Mouse (Mus musculus) bone marrow, adult 2 months (tissue): Measurements from ENCODE around the gene Ccdc126. TPM values are rescaled to one million over a fixed set of nuclear protein-coding genes. Genes with fewer than 3 reads are reported as not detected.

Experiments used
- H3K27ac ChIP-seq: fragments of 200-500 bp; 2 replicates; pipeline ENCODE4 v1.5.1; 2012; ENCODE audit warnings: low read depth, mild to moderate bottlenecking, control low read depth, inconsistent platforms, low read length; ENCODE audit not compliant: control insufficient read depth, poor library complexity, insufficient read depth
- H3K4me1 ChIP-seq: fragments of 200-500 bp; 2 replicates; pipeline ENCODE4 v1.6.1; 2011; ENCODE audit warnings: low read length; ENCODE audit not compliant: control insufficient read depth, insufficient read depth
- H3K4me3 ChIP-seq: fragments of 200-500 bp; replicated peaks from 2 replicates; pipeline ENCODE3; 2011; ENCODE audit warnings: mild to moderate bottlenecking, low read depth, low read length, control low read depth; ENCODE audit not compliant: control insufficient read depth
- CTCF ChIP-seq: fragments of 200-500 bp; IDR thresholded peaks from 2 replicates; pipeline ENCODE4 v1.5.1; 2011; ENCODE audit warnings: low read length, control low read depth; ENCODE audit not compliant: control insufficient read depth, insufficient read depth
- POLR2A ChIP-seq: fragments of 200-500 bp; IDR thresholded peaks from 2 replicates; pipeline ENCODE4 v1.6.1; 2011; ENCODE audit warnings: low read depth, mild to moderate bottlenecking, control low read depth, low read length, borderline replicate concordance; ENCODE audit not compliant: control insufficient read depth
- WGBS: fragments of 180-500 bp; shearing (Covaris S2); methylation state at CpG from one replicate; pipeline ENCODE4 v1.1.7; 2018; 5-methylcytosine and 5-hydroxymethylcytosine counted together
- polyA plus RNA-seq: library from polyadenylated mRNA; stranded (reverse); fragments of >200 nt; gene quantifications from 2 replicates; pipeline ENCODE4 v1.2.4, GENCODE M21; 2011; ENCODE audit warnings: low replicate concordance; ENCODE audit not compliant: missing spikeins, insufficient read depth, insufficient read length

Gene Ccdc126
- polyA plus RNA-seq, result 0.41 and 3.2 TPM in 2 replicates

- Histone ChIP-seq H3K4me3 (peak within 1 kb of the TSS; percentile 62), H3K4me1 (no peaks in the 10 kb centered on the region; the same call in 1 of the 2 replicates), H3K27ac (peak within 1 kb of the TSS; percentile 76)
- under 1% methylated on average over 47 of the region's 47 CpGs for WGBS
- TF ChIP-seq CTCF (peak; percentile 53), POLR2A (peak; percentile 63; the same call in 1 of the 2 replicates)
Measured at GRCm38 (mm10) chr6:49318966-49319594, at the start of gene Ccdc126. Ccdc126 (plus strand) TSS chr6:49319274.

GRCm38 (mm10) chr6:49269923-49270322 is 49.2 kb upstream of the Ccdc126 start:
- TF ChIP-seq CTCF (no peak), POLR2A (no peak)
- 56% methylated on average over 11 of the region's 11 CpGs for WGBS
- no peak overlapping the region for H3K27ac ChIP-seq

GRCm38 (mm10) chr6:49271815-49272214 is 47.3 kb upstream of the Ccdc126 start:
- TF ChIP-seq POLR2A, result no peak
- no peak for TF ChIP-seq CTCF

More at GRCm38 (mm10) chr6:49269923-49270322, 49.2 kb upstream of the Ccdc126 start:
- H3K4me3 ChIP-seq, result no peak overlapping the region
- H3K4me1 ChIP-seq, result no peaks in the 10 kb centered on the region

GRCm38 (mm10) chr6:49272863-49273262 is 46.2 kb upstream of the Ccdc126 start:
- no peak for TF ChIP-seq POLR2A
- no peak for TF ChIP-seq CTCF
- Histone ChIP-seq H3K4me3 (no peak overlapping the region), H3K4me1 (no peaks in the 10 kb centered on the region), H3K27ac (no peak overlapping the region)
- WGBS, result 69% methylated on average over 2 of the region's 2 CpGs

More at GRCm38 (mm10) chr6:49271815-49272214, 47.3 kb upstream of the Ccdc126 start:
- Histone ChIP-seq H3K27ac (no peak overlapping the region), H3K4me1 (no peaks in the 10 kb centered on the region), H3K4me3 (no peak overlapping the region)
- WGBS, result 70% methylated on average over 6 of the region's 6 CpGs

- H3K4me1 ChIP-seq, result no peaks in the 10 kb centered on the region
- H3K27ac ChIP-seq, result no peak overlapping the region
- WGBS, result 71% methylated on average over 4 of the region's 4 CpGs
- TF ChIP-seq POLR2A (no peak), CTCF (no peak)
- H3K4me3 ChIP-seq, result no peak overlapping the region
Measured at GRCm38 (mm10) chr6:49273934-49274333, 45.1 kb upstream of the Ccdc126 start.

- Histone ChIP-seq H3K27ac (no peak overlapping the region), H3K4me1 (no peaks in the 10 kb centered on the region), H3K4me3 (no peak overlapping the region)
- no peak for TF ChIP-seq CTCF
- TF ChIP-seq POLR2A, result no peak
- 71% methylated on average over 9 of the region's 9 CpGs for WGBS
Measured at GRCm38 (mm10) chr6:49274416-49275091, 44.5 kb upstream of the Ccdc126 start.

- Histone ChIP-seq H3K27ac (no peak overlapping the region), H3K4me3 (no peak overlapping the region), H3K4me1 (no peaks in the 10 kb centered on the region)
- no peak for TF ChIP-seq POLR2A
- TF ChIP-seq CTCF, result no peak
- 77% methylated on average over 7 of the region's 7 CpGs for WGBS
Measured at GRCm38 (mm10) chr6:49275296-49275695, 43.8 kb upstream of the Ccdc126 start.

- 72% methylated on average over 1 of the region's 1 CpGs for WGBS
- no peak overlapping the region for H3K27ac ChIP-seq
- H3K4me1 ChIP-seq, result no peaks in the 10 kb centered on the region; the same call in 1 of the 2 replicates
- H3K4me3 ChIP-seq, result no peak overlapping the region
- TF ChIP-seq POLR2A, result no peak
- TF ChIP-seq CTCF, result no peak
Measured at GRCm38 (mm10) chr6:49280942-49281341, 38.1 kb upstream of the Ccdc126 start.

GRCm38 (mm10) chr6:49282122-49282521 is 37.0 kb upstream of the Ccdc126 start:
- no peak overlapping the region for H3K27ac ChIP-seq
- H3K4me1 ChIP-seq, result no peaks in the 10 kb centered on the region; the same call in 1 of the 2 replicates
- 50% methylated on average over 1 of the region's 1 CpGs for WGBS
- H3K4me3 ChIP-seq, result no peak overlapping the region
- TF ChIP-seq CTCF (no peak), POLR2A (no peak)
